Mouse (Mus musculus) ES-Bruce4 (cell line): ENCODE measurements around the gene Cwc22.

Source experiments
- CTCF ChIP-seq: IDR thresholded peaks from one replicate; pipeline ENCODE4 v1.8.1; 2011; ENCODE audit warnings: low read depth, low read length
- EP300 ChIP-seq: IDR thresholded peaks from 2 replicates; pipeline ENCODE4 v1.6.1; 2011; ENCODE audit warnings: low read depth, low read length; ENCODE audit not compliant: insufficient read depth
- POLR2A ChIP-seq: IDR thresholded peaks from one replicate; pipeline ENCODE4 v1.8.1; 2011; ENCODE audit warnings: low read length; ENCODE audit not compliant: insufficient read depth

DNA sequence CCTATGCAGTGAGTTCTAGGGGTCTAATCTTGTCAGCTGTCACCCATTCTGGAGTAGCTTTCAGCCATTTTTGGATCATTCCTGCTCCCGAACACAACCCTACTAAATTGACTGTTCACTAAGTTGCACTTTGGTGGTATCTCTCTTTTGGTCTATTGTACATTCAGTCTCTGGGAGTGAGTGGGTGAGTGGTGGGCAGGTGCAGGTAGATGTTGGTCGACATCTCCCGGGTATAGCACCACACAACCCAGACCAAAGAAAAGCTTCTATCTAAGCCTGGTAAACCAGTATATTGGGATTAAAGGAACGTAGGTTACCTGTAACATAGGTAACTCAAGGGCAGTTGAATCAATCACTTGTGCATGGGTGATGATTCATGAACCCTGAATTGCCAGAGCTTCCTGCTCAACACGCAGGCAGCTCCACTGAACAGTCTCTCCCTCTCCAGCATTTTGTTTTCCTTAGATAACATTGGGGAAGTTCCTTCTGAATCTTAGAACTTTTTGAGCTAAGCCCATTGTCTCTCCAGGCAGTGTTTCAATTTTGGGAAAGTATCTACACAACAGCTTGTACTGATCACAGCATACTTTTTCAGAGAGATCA is 55.2 kb downstream of the Cwc22 start:
- TF ChIP-seq CTCF: no peak
- no peak for TF ChIP-seq EP300
- no peak for TF ChIP-seq POLR2A
